Mouse (Mus musculus) megakaryocyte, embryonic 14.5 days (primary cell): ENCODE results near the gene Ecpas.

ENCODE experiments used
- FLI1 ChIP-seq: IDR thresholded peaks from 2 replicates; pipeline ENCODE4 v1.6.1; 2012; ENCODE audit warnings: low read length, inconsistent platforms, mixed read lengths
- GATA1 ChIP-seq: IDR thresholded peaks from 3 replicates; pipeline ENCODE4 v1.6.1; 2012; ENCODE audit warnings: mixed read lengths, low read length, inconsistent platforms, borderline replicate concordance

DNA sequence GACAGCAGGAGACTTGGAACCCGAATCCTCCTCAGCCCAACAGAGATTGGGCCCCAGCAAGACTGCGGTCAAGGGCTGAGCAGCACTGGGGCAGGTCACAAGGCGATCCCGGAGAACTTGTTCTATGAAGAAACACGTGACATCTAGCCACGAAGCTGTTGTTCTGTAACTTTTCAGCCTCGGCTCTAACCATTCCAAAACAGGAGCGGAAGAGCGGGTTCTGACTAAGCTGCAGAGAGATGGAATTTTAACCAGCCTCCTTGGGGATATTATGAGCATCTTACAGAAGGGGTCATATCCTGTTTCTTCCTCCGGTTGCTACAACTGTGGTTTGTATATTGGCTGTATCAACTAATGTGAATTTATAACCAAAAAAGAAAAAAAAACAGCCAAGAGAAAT, 163.4 kb downstream of the Ecpas start:
- no peak for TF ChIP-seq GATA1
- no peak for TF ChIP-seq FLI1
